Mouse (Mus musculus): ENCODE measurements at regions not wholly inside any gene's neighbourhood (a gene's known extent, or its start where the extent isn't known, plus 50 kb on each side); places are given as distances from the start of the nearest gene placed in this dataset.

DNA sequence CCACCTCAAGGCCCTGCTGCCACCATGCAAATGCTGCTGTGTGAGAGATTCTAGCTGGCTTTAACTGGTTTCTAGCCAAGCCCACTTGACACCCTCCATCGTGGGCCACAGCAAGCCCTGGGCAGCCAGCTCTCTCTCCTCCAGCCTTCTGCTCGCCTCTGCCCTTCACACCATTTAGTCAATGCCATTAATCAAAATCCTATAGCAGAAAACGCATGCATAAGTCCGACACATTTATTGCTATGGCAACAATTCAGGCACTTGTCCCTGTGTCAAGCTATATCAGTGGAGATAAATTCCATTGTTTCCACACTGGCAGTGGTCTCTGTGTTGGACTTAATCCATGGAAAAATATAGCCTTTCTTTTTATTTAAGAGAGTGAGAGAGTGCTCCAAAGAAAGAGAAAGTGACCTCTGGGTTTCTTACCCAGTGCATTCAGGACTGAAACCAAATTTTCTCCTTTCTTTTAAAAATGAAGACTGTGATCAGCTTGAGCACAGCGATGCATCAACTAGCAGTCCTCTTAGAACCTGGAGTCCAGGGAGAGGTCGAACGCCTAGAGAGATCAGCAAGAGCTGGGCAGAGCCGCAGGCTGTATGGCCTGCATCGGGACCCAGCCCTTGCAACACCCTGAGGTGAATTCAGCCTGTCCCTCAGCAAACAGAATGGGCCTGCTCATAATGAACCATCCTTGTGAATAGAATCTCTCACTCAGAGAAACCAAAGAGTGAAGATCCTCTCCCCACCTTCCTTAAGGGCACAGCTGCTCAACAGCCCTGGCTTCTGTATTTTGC is 93.1 kb upstream of the Tox3 start:
- Histone ChIP-seq H3K4me1 (ENCODE audit: control insufficient read depth, insufficient read depth, low read length) (no peaks in the 10 kb centered on the region), H3K4me3 (replicated peaks; ENCODE audit: extremely low read depth, low read depth, low read length) (no peak overlapping the region)
- TF ChIP-seq POLR2A (IDR thresholded peaks at IDR 0.05; ENCODE audit: borderline replicate concordance, extremely low read depth, low read depth, low read length) (no peak), CTCF (IDR thresholded peaks at IDR 0.05; ENCODE audit: insufficient read depth, low read length) (no peak)
- no peak for DNase-seq
- 69% methylated on average over 9 of the region's 9 CpGs for WGBS

DNA sequence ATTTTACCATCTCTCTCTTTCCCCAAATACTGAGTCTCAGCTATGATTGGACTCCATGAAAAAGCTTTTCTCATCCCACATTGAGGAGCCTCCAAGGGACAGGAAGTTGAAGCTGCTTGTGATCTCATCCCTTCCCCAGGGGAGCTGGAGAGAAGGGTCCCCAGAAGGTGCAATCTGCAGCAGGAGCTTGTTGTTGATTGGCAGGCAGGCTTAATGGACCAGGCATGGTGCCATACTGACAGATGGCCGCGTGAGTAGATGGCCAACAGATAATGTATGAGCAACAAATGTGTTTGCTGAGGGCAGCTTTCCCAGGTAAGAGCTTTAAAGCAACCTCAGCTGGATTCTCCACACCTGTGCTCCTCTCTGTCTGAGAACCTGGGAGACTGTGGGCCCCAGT is 65.9 kb upstream of the Tox3 start:
- WGBS = 61% methylated on average over 2 of the region's 2 CpGs
- no peak for DNase-seq
- Histone ChIP-seq H3K4me3 (replicated peaks; ENCODE audit: extremely low read depth, low read depth, low read length) (no peak overlapping the region), H3K4me1 (ENCODE audit: control insufficient read depth, insufficient read depth, low read length) (no peaks in the 10 kb centered on the region)
- TF ChIP-seq POLR2A (IDR thresholded peaks at IDR 0.05; ENCODE audit: borderline replicate concordance, extremely low read depth, low read depth, low read length) (no peak), CTCF (IDR thresholded peaks at IDR 0.05; ENCODE audit: insufficient read depth, low read length) (no peak)

All from lung, adult 2 months (tissue).